Mouse (Mus musculus) embryonic facial prominence, embryonic 14.5 days (tissue): ENCODE results near the gene Phgr1. TPM values are rescaled to one million over a fixed set of nuclear protein-coding genes. Genes with fewer than 3 reads are reported as not detected.
A peak's percentile ranks its signal among the peaks of the same experiment; 100 is the strongest.

ENCODE experiments used
- ATAC-seq: fragments of 200-750 bp; cut with Nextera tagmentation; 2 replicates; pipeline ENCODE4 v1.8.0; 2017; ENCODE audit warnings: low read depth, moderate number of reproducible peaks, moderate TSS enrichment
- DNase-seq: peaks from one replicate; pipeline ENCODE4 v3.0.0-alpha.2; 2015; ENCODE audit warnings: low spot score
- H3K27ac ChIP-seq: fragments of 300-500 bp; sonication (generic); replicated peaks from 2 replicates; pipeline ENCODE4 v1.5.1; 2014; ENCODE audit warnings: low read depth, mild to moderate bottlenecking, low read length, moderate library complexity
- H3K27me3 ChIP-seq: fragments of 300-500 bp; sonication (generic); replicated peaks from 2 replicates; pipeline ENCODE4 v1.6.1; 2014; ENCODE audit warnings: low read length; ENCODE audit not compliant: control insufficient read depth, insufficient read depth
- H3K36me3 ChIP-seq: fragments of 300-500 bp; sonication (generic); 2 replicates; pipeline ENCODE4 v1.6.1; 2014; ENCODE audit warnings: low read length, mixed read lengths; ENCODE audit not compliant: control insufficient read depth, insufficient read depth
- H3K4me1 ChIP-seq: fragments of 300-500 bp; sonication (generic); 2 replicates; pipeline ENCODE4 v1.6.1; 2014; ENCODE audit warnings: antibody characterized with exemption, low read length; ENCODE audit not compliant: control insufficient read depth, insufficient read depth
- H3K4me2 ChIP-seq: fragments of 300-500 bp; sonication (generic); 2 replicates; pipeline ENCODE4 v1.6.1; 2014; ENCODE audit warnings: low read depth, mild to moderate bottlenecking, low read length, moderate library complexity, mixed read lengths
- H3K4me3 ChIP-seq: fragments of 300-500 bp; sonication (generic); 2 replicates; pipeline ENCODE4 v1.5.1; 2014; ENCODE audit warnings: low read depth, mild to moderate bottlenecking, low read length
- H3K9ac ChIP-seq: fragments of 300-500 bp; sonication (generic); 2 replicates; pipeline ENCODE4 v1.6.1; 2014; ENCODE audit warnings: low read depth, mild to moderate bottlenecking, low read length, moderate library complexity, mixed read lengths
- H3K9me3 ChIP-seq: fragments of 300-500 bp; sonication (generic); 2 replicates; pipeline ENCODE4 v1.6.1; 2016; ENCODE audit warnings: low read length; ENCODE audit not compliant: control insufficient read depth
- WGBS: fragments of 180-500 bp; shearing (Covaris S2); extraction: QIAGEN DNeasy Blood & Tissue Kit; methylation state at CpG from one replicate; pipeline ENCODE4 v1.1.7; 2014; 5-methylcytosine and 5-hydroxymethylcytosine counted together
- polyA plus RNA-seq: library from polyadenylated mRNA; unstranded; fragments of >200 nt; fragmentation: Nextera tagmentation; extraction: Ambion mirVana; gene quantifications from 2 replicates; pipeline ENCODE4 v1.2.1, GENCODE M21; 2014

Gene Phgr1
- polyA plus RNA-seq, 1 experiment from 2014 or later = 0.35 TPM

- DNase-seq (peak; percentile 79), ATAC-seq (peak; percentile 62)
- Histone ChIP-seq H3K4me2 (no peak overlapping the region), H3K9ac (no peak overlapping the region), H3K27me3 (0 out of 2 replicates have a peak, but pooled peaks cover 9% of the 10 kb centered on the region), H3K9me3 (no peaks in the 10 kb centered on the region), H3K27ac (no peak overlapping the region), H3K36me3 (no peaks in the 10 kb centered on the region), H3K4me3 (no peak overlapping the region), H3K4me1 (peaks cover 11% of the 10 kb centered on the region)
- 3% methylated on average over 3 of the region's 3 CpGs for WGBS
Measured at GRCm38 (mm10) chr2:118730622-118730915, 42.0 kb upstream of the Phgr1 start.

- no peaks in the 10 kb centered on the region for H3K36me3 ChIP-seq
- WGBS = 76% methylated on average over 5 of the region's 5 CpGs
- 0 out of 2 replicates have a peak, but pooled peaks cover 9% of the 10 kb centered on the region for H3K27me3 ChIP-seq
Measured at GRCm38 (mm10) chr2:118731981-118732380, 40.6 kb upstream of the Phgr1 start.

GRCm38 (mm10) chr2:118733341-118733740 lies 39.2 kb upstream of the Phgr1 start:
- 0 out of 2 replicates have a peak, but pooled peaks cover 9% of the 10 kb centered on the region for H3K27me3 ChIP-seq
- H3K4me2 ChIP-seq = no peak overlapping the region
- H3K36me3 ChIP-seq = no peaks in the 10 kb centered on the region
- no peak overlapping the region for H3K27ac ChIP-seq
- H3K4me1 ChIP-seq = peaks cover 6% of the 10 kb centered on the region
- DNase-seq (no peak), ATAC-seq (no peak)
- WGBS = 48% methylated on average over 5 of the region's 5 CpGs
- no peaks in the 10 kb centered on the region for H3K9me3 ChIP-seq
- H3K9ac ChIP-seq = no peak overlapping the region
- no peak overlapping the region for H3K4me3 ChIP-seq

More at GRCm38 (mm10) chr2:118731981-118732380, 40.6 kb upstream of the Phgr1 start:
- no peak for ATAC-seq
- no peak overlapping the region for H3K27ac ChIP-seq
- no peak overlapping the region for H3K9ac ChIP-seq
- no peaks in the 10 kb centered on the region for H3K9me3 ChIP-seq
- H3K4me1 ChIP-seq = peaks cover 11% of the 10 kb centered on the region
- no peak for DNase-seq
- no peak overlapping the region for H3K4me2 ChIP-seq
- H3K4me3 ChIP-seq = no peak overlapping the region

GRCm38 (mm10) chr2:118740341-118740740 lies 32.2 kb upstream of the Phgr1 start:
- no peak for ATAC-seq
- Histone ChIP-seq H3K9me3 (no peaks in the 10 kb centered on the region), H3K27ac (no peak overlapping the region), H3K36me3 (no peaks in the 10 kb centered on the region), H3K9ac (no peak overlapping the region), H3K27me3 (peaks cover 14% of the 10 kb centered on the region), H3K4me2 (no peak overlapping the region), H3K4me1 (0 out of 2 replicates have a peak, but pooled peaks cover 6% of the 10 kb centered on the region), H3K4me3 (no peak overlapping the region)
- no peak for DNase-seq
- WGBS = 56% methylated on average over 3 of the region's 3 CpGs

- DNase-seq (no peak), ATAC-seq (no peak)
Measured at GRCm38 (mm10) chr2:118741183-118741582, 31.4 kb upstream of the Phgr1 start.

GRCm38 (mm10) chr2:118743261-118743943 lies 29.2 kb upstream of the Phgr1 start:
- DNase-seq (peak; percentile 74), ATAC-seq (no peak)
- H3K9me3 ChIP-seq = no peaks in the 10 kb centered on the region
- H3K4me2 ChIP-seq = no peak overlapping the region
- H3K9ac ChIP-seq = no peak overlapping the region
- peaks cover 18% of the 10 kb centered on the region for H3K4me1 ChIP-seq
- peaks cover 14% of the 10 kb centered on the region for H3K27me3 ChIP-seq
- H3K4me3 ChIP-seq = no peak overlapping the region
- no peak overlapping the region for H3K27ac ChIP-seq
- WGBS = 27% methylated on average over 8 of the region's 8 CpGs
- no peaks in the 10 kb centered on the region for H3K36me3 ChIP-seq

More at GRCm38 (mm10) chr2:118741183-118741582, 31.4 kb upstream of the Phgr1 start:
- Histone ChIP-seq H3K4me3 (no peak overlapping the region), H3K27ac (no peak overlapping the region), H3K4me1 (0 out of 2 replicates have a peak, but pooled peaks cover 6% of the 10 kb centered on the region), H3K9ac (no peak overlapping the region), H3K36me3 (no peaks in the 10 kb centered on the region), H3K4me2 (no peak overlapping the region), H3K9me3 (no peaks in the 10 kb centered on the region), H3K27me3 (peaks cover 14% of the 10 kb centered on the region)
- 64% methylated on average over 9 of the region's 9 CpGs for WGBS

- H3K9ac ChIP-seq = peak overlapping the region; percentile 83; the same call in 1 of the 2 replicates
- no peak overlapping the region for H3K27ac ChIP-seq
- peaks cover 5% of the 10 kb centered on the region; the same call in 1 of the 2 replicates for H3K36me3 ChIP-seq
- peak overlapping the region; percentile 99 for H3K4me2 ChIP-seq
- no peak for DNase-seq
- no peaks in the 10 kb centered on the region for H3K9me3 ChIP-seq
- peaks cover 14% of the 10 kb centered on the region for H3K27me3 ChIP-seq
- WGBS = 10% methylated on average over 7 of the region's 7 CpGs
- no peak for ATAC-seq
- peaks cover 25% of the 10 kb centered on the region for H3K4me1 ChIP-seq
- H3K4me3 ChIP-seq = peak overlapping the region; percentile 81; the same call in 1 of the 2 replicates
Measured at GRCm38 (mm10) chr2:118744621-118745020, 27.9 kb upstream of the Phgr1 start.

- DNase-seq = peak; percentile 97
- peaks cover 12% of the 10 kb centered on the region for H3K27me3 ChIP-seq
- 2% methylated on average over 43 of the region's 57 CpGs for WGBS
- H3K4me2 ChIP-seq = peak within 1 kb of the TSS; percentile 99
- H3K4me3 ChIP-seq = peak within 1 kb of the TSS; percentile 81
- peaks cover 5% of the 10 kb centered on the region; the same call in 1 of the 2 replicates for H3K36me3 ChIP-seq
- peaks cover 29% of the 10 kb centered on the region for H3K4me1 ChIP-seq
- H3K9ac ChIP-seq = peak within 1 kb of the TSS; percentile 83
- no peak within 1 kb of the TSS for H3K27ac ChIP-seq
- H3K9me3 ChIP-seq = no peaks in the 10 kb centered on the region
- ATAC-seq = peak; percentile 94
Measured at GRCm38 (mm10) chr2:118745232-118745884, 27.2 kb upstream of the Phgr1 start, which contains the start of gene Inafm2. Gene Inafm2, plus strand, starts transcription at chr2:118745758.
